Mouse (Mus musculus) lung, adult 2 months (tissue): ENCODE measurements at regions not wholly inside any gene's neighbourhood (a gene's known extent, or its start where the extent isn't known, plus 50 kb on each side); places are given as distances from the start of the nearest gene placed in this dataset.
A peak's percentile ranks its signal among the peaks of the same experiment; 100 is the strongest.
"Not testable (repeated sequence)": the region's sequence is repeated elsewhere in the genome, so short reads cannot be mapped to it uniquely, and the experiment has no call there.

Experiments
- DNase-seq: peaks from one replicate; pipeline ENCODE4 v3.0.0; 2022
- H3K4me1 ChIP-seq: fragments of 200-500 bp; 2 replicates; pipeline ENCODE4 v1.6.1; 2011; ENCODE audit warnings: low read length; ENCODE audit not compliant: control insufficient read depth, insufficient read depth
- H3K4me3 ChIP-seq: fragments of 200-500 bp; replicated peaks from 2 replicates; pipeline ENCODE3; 2011; ENCODE audit warnings: low read depth, mild to moderate bottlenecking, control low read depth, low read length; ENCODE audit errors: extremely low read depth
- CTCF ChIP-seq: fragments of 200-500 bp; IDR thresholded peaks from 2 replicates; pipeline ENCODE4 v1.5.1; 2011; ENCODE audit warnings: mild to moderate bottlenecking, low read length, control low read depth; ENCODE audit not compliant: insufficient read depth
- POLR2A ChIP-seq: fragments of 200-500 bp; IDR thresholded peaks from 2 replicates; pipeline ENCODE4 v1.6.1; 2011; ENCODE audit warnings: low read depth, mild to moderate bottlenecking, control low read depth, low read length, borderline replicate concordance; ENCODE audit errors: extremely low read depth
- WGBS: fragments of 180-500 bp; shearing (Covaris S2); methylation state at CpG from one replicate; pipeline ENCODE4 v1.1.7; 2018; 5-methylcytosine and 5-hydroxymethylcytosine counted together

DNA sequence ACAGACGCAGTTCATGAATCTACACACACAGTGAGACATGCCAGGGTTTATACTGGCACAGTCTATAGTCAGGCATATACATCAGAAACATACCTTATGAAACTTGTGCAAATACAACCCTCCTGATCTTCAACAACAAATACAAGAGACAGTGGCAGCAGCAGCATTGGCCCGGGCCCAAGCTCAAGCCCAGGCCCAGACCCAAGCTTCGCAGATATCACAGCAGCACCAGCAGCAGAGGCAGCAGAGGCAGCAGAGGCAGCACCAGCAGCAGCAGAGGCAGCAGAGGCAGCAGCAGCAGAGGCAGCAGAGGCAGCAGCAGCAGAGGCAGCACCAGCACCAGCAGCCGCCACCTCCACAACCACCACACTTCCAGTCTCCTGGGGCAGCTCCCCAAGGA is 80.0 kb downstream of the Samd9l start:
- DNase-seq = no peak
- WGBS = 75% methylated on average over 4 of the region's 4 CpGs
- Histone ChIP-seq H3K4me1 (no peaks in the 10 kb centered on the region), H3K4me3 (no peak overlapping the region)
- TF ChIP-seq CTCF (no peak), POLR2A (no peak)

DNA sequence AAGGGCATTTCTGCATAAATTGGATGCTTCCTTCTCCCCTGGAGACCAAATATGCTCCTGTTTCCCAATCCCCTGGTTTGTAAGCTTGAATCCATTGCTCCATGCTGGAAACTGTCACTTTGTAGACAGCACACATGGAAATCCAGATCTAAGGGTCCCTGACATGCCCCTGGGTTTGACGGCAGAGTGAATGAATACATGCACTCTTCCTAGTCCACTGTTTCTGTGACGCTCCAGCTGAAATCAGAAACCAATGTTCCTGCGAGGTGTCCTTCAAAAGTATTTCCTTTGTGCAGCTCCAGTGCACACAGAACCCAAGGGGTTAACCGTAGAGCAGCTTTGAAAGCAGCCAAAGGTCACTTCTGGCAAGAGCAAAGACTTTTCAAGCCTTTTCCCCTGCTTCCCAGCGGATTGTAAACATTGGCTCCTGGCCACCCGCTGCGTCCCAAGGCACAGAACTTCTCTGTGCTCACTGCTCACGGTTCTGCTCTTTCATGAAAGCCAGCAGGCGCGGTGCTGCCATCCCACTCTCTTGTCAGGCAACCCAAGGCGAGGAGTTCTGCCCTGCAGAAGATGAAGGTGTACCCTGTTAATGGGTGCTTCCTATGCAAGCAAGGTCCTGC is 91.7 kb downstream of the Samd9l start:
- 3% methylated on average over 11 of the region's 11 CpGs for WGBS
- not testable (repeated sequence) for H3K4me1 ChIP-seq, H3K4me3 ChIP-seq
- peak; percentile 50 for DNase-seq

DNA sequence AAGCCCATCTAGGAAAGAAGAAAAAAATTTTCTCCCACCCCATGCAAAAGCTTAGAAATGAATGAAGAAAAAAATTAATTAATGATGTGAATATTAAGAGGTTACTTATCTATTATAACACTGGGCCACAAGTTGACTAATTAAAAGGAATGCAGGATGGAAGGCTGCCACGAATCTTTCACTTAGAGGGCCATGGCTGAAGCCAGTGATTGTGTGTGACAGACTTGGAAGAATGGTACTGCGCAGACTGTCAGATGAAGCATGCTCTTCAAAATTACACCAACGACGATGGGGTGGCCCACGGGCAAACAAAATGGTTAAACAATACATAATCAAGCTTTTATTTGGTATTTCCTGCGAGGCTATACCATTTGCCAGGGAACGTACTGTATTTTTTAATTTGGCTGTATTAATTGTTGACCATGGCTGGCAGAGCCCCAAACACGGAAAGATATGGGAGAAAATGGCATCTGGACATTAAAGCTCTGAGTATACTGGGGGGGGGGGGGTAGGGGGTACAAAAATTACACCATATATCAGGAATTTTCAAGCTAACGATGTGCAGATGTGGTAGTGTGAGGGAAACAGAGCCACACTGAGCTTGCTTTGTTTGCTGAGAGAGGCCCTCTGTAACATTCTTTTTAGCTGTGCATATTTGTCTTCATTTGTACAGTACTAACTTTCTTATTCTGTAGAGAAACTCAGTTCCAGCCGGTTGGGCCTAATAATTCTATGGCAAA is 94.3 kb downstream of the Samd9l start:
- 34% methylated on average over 10 of the region's 10 CpGs for WGBS
- not testable (repeated sequence) for DNase-seq, H3K4me1 ChIP-seq, H3K4me3 ChIP-seq

DNA sequence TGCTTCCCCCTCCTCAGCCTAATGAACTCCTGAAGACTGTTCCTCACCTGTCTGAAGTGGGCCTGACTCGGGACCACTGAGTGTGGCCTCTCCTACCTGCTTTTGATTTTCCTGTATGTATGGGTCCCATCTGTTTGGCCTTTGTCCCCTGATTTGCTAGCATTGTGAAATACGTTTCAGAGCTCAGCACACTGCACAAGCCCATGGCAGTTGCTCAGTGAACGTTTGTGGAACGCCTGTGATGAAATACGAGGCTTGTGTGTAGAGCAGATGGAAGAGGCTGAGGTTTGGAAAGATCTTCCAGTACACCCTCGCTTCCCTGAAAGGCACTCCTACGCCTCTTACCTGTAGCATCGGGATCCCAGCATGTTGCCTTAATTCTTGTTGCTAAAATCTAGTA is 106.1 kb downstream of the Samd9l start:
- DNase-seq, H3K4me1 ChIP-seq, H3K4me3 ChIP-seq: not testable (repeated sequence)
- 64% methylated on average over 8 of the region's 8 CpGs for WGBS

DNA sequence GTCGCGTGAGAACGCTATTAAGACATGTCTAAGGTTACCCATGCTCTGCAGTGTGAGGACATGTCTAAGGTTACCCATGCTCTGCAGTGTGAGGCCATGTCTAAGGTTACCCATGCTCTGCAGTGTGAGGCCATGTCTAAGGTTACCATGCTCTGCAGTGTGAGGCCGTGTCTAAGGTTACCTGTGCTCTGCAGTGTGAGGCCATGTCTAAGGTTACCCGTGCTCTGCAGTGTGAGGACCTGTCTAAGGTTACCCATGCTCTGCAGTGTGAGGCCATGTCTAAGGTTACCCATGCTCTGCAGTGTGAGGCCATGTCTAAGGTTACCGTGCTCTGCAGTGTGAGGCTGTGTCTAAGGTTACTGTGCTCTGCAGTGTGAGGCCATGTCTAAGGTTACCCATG is 107.4 kb downstream of the Samd9l start:
- not testable (repeated sequence) for DNase-seq
- 97% methylated on average over 6 of the region's 6 CpGs for WGBS

DNA sequence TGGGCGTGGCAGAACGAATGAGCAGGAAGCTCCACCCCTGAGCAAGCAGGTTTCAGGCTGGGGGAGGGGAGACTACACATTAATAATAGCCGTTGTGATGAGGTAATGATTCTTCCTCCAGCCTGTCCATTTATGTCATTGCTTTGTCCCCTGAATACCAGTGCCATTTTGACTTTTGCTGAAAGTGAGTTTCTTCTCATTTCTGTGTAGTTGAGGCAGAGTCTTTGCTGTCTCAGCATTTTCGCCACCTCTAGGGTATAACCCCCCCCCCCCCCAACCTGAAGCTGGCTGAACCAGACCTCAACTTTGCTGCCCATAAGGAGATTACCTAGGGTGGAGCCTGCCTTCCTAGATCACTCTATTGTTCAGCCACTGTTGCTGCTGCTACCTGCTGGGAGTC is 130.6 kb downstream of the Samd9l start:
- 65% methylated on average over 4 of the region's 4 CpGs for WGBS
- DNase-seq = not testable (repeated sequence)

More for the DNA sequence above, 107.4 kb downstream of the Samd9l start:
- not testable (repeated sequence) for H3K4me3 ChIP-seq, H3K4me1 ChIP-seq

DNA sequence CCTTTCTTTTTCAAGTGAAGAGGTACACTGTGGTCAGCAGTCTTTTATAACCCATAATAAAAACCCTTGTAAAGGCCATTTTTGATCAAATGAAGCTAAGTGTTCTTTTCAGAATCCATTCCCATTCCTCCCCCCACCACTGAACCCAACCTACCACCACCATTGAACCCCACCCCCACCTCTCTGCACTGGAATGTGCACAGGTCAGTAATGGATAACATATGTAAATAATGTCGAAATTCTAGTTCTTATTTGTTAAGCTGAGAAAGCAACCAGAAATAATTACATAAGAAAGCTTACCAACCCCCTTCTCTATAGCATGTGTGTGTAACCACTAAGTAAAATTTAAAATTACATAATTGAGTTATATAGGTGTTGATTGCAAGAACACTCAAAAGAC is 133.9 kb downstream of the Samd9l start:
- DNase-seq, H3K4me3 ChIP-seq, H3K4me1 ChIP-seq: not testable (repeated sequence)
- WGBS = 35% methylated on average over 1 of the region's 1 CpGs

More for the DNA sequence above, 130.6 kb downstream of the Samd9l start:
- not testable (repeated sequence) for H3K4me3 ChIP-seq, H3K4me1 ChIP-seq
